Mouse (Mus musculus): ENCODE data around the gene Pex26.

DNA sequence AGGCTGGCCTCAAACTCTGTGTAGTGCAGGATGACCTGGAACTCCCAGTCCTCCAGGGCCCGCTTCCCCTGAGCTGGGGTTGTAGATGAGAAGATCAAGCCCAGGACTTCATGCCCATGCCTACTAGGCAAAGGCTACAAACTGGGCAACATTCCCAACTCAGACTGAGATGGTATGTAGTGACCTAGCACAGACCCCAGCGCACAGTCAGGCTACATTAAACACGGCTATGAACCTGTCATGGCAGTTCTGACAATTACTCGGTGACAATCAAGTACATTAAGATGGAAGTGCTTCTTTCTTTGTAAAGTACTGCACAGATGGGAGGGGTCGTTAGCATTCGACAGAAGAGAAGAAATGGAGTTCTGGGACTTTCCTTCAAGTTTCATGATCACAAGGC lies 8.7 kb upstream of the Pex26 start:
- TF ChIP-seq CTCF (IDR thresholded peaks at IDR 0.05; ENCODE audit: low read depth) (no peak), EP300 (optimal IDR thresholded peaks at IDR 0.05) (no peak)

All from stomach, postnatal 0 days (tissue).